12 mouse cellular contexts compared by ENCODE assay signal in the genomic region with DNA sequence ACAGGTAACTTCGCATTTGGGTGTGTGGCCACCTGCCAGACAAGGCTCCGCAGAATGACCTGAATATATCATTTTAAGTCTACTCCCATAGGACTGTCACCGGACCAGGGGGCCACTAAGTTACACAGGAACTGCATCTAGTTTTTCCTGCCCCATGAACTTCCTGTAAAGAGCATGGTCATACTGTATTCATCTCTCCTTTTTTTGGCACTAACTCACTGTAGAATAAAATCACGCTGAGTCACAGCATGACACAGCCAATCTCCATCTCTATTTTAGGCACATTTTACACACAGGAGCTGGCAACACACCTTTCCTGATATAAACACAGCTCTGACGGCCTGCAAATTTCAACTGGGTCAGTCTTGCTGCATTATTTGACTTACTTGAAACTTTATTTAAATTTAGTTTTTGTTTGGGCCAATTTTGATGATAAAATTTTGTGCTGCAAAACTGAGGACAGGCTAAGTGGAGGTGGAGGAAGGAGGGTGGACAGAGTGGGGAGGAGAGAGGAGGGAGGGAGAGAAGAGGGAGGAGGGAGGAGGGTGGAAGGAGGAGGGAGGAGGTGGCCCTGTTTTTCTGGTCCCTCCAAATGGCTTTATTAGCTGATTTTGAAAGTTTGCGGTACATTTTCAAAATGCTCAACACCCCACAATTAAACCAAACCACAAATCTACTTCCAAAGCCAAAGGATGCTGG.
A peak's percentile ranks its signal among the peaks of the same experiment; 100 is the strongest.
DNase-seq lines count a peak whose midpoint lies in the region; TF ChIP-seq lines count a peak whose summit lies in the region.
"Had no signal": no experiment of that assay in that cellular context is flagged by ENCODE, and none has a peak within 500 bp of the region (broad histone marks: within the 10 kb centered on the region; RNA-seq: fewer than 3 reads in every experiment).

No protein-coding gene starts in this region.

- no peaks in the 10 kb centered on the region for H3K27me3 ChIP-seq in kidney, adult 2 months (replicated peaks; ENCODE audit: control insufficient read depth, insufficient read depth, low read length)
- H3K27me3 ChIP-seq: embryonic facial prominence, embryonic 12.5 days had no signal

- H3K27ac ChIP-seq in kidney, adult 2 months (ENCODE audit: insufficient read depth, low read depth, low read length), result no peak overlapping the region; the same call in 1 of the 2 replicates
- H3K27ac ChIP-seq: embryonic facial prominence, embryonic 12.5 days; macrophage had no signal

- peak; percentile 30 for DNase-seq in gastrocnemius, adult 18-20 months (ENCODE audit: low spot score)
- DNase-seq in gastrocnemius, adult 8-10 months (ENCODE audit: low spot score in 2 of 2), result no peak
- peak; percentile 80 for DNase-seq in 416B (ENCODE audit: low read depth)
- peak; percentile 53 for DNase-seq in c-Kit-positive CD71-positive TER-119-positive erythroid progenitor cells, embryonic 14.5 days (ENCODE audit: low spot score)
- DNase-seq in left cerebral cortex, postnatal 14 days (ENCODE audit: low spot score in 2 of 2), result peak; percentile 36 to 37
- no peak for DNase-seq in kidney, adult 2 months
- no peak for DNase-seq in layer of hippocampus, adult 18-20 months (ENCODE audit: low spot score in 2 of 2)
- no peak for DNase-seq in embryo, embryonic 10 days (ENCODE audit: low spot score)
- DNase-seq: layer of hippocampus, postnatal 36 days; thymus, postnatal 4 days had no signal

- TF ChIP-seq POLR2A in kidney, adult 2 months (IDR thresholded peaks at IDR 0.05; ENCODE audit: low read depth, low read length), result no peak

- no peaks in the 10 kb centered on the region for H3K36me3 ChIP-seq in kidney, adult 2 months (ENCODE audit: control insufficient read depth, insufficient read depth, low read length)

- H3K4me3 ChIP-seq in kidney, adult 2 months (ENCODE audit: insufficient read depth, low read depth, low read length), result no peak overlapping the region
- H3K4me3 ChIP-seq: embryonic facial prominence, embryonic 12.5 days had no signal

- peaks cover 16% of the 10 kb centered on the region; the same call in 1 of the 2 replicates for H3K4me1 ChIP-seq in kidney, adult 2 months (ENCODE audit: control insufficient read depth, insufficient read depth, low read length)
- H3K4me1 ChIP-seq: embryonic facial prominence, embryonic 12.5 days had no signal

- intact Hi-C loops in left cerebral cortex, postnatal 14 days (cut with DNase I), result no loop called here

- no peak for TF ChIP-seq CTCF in kidney, adult 2 months (conservative IDR thresholded peaks at IDR 0.05; ENCODE audit: insufficient read depth, insufficient read length, low read depth, low read length)

- 68% methylated on average over 6 of the region's 6 CpGs for WGBS in kidney, adult 2 months

Comparison
In these comparisons a context has a peak if more than half of its experiments do, and no peak if none do; other contexts are left out.
1. DNase-seq: peak in gastrocnemius, adult 18-20 months (single experiment), 416B (single experiment), c-Kit-positive CD71-positive TER-119-positive erythroid progenitor cells, embryonic 14.5 days (single experiment) and left cerebral cortex, postnatal 14 days (2 of 2); none in gastrocnemius, adult 8-10 months (0 of 2), kidney, adult 2 months (single experiment), layer of hippocampus, adult 18-20 months (0 of 2) and embryo, embryonic 10 days (single experiment).